Mouse (Mus musculus) hindbrain, embryonic 16.5 days (tissue): ENCODE measurements around the gene Pgd. TPM values are rescaled to one million over a fixed set of nuclear protein-coding genes. Genes with fewer than 3 reads are reported as not detected.
"Not testable (repeated sequence)": the region's sequence is repeated elsewhere in the genome, so short reads cannot be mapped to it uniquely, and the experiment has no call there.

Experiments used
- ATAC-seq: fragments of 200-750 bp; cut with Nextera tagmentation; 2 replicates; pipeline ENCODE4 v1.8.0; 2017; ENCODE audit warnings: moderate TSS enrichment, moderate library complexity
- H3K27ac ChIP-seq: fragments of 300-500 bp; sonication (generic); 2 replicates; pipeline ENCODE4 v1.5.1; 2014; ENCODE audit warnings: low read depth, mild to moderate bottlenecking, control low read depth, low read length, moderate library complexity
- H3K27me3 ChIP-seq: fragments of 300-500 bp; sonication (generic); replicated peaks from 2 replicates; pipeline ENCODE4 v1.6.1; 2014; ENCODE audit warnings: low read length; ENCODE audit not compliant: control insufficient read depth, insufficient read depth
- H3K36me3 ChIP-seq: fragments of 300-500 bp; sonication (generic); 2 replicates; pipeline ENCODE4 v1.6.1; 2014; ENCODE audit warnings: mild to moderate bottlenecking, low read length, moderate library complexity, mixed read lengths; ENCODE audit not compliant: control insufficient read depth, insufficient read depth
- H3K4me1 ChIP-seq: fragments of 300-500 bp; sonication (generic); 2 replicates; pipeline ENCODE4 v1.6.1; 2014; ENCODE audit warnings: low read depth, low read length; ENCODE audit not compliant: control insufficient read depth, insufficient read depth
- H3K4me2 ChIP-seq: fragments of 300-500 bp; sonication (generic); 2 replicates; pipeline ENCODE4 v1.6.1; 2014; ENCODE audit warnings: mild to moderate bottlenecking, low read length, control low read depth, moderate library complexity
- H3K4me3 ChIP-seq: fragments of 300-500 bp; sonication (generic); 2 replicates; pipeline ENCODE4 v1.5.1; 2014; ENCODE audit warnings: mild to moderate bottlenecking, low read length, control low read depth, moderate library complexity
- H3K9ac ChIP-seq: fragments of 300-500 bp; sonication (generic); 2 replicates; pipeline ENCODE4 v1.6.1; 2014; ENCODE audit warnings: low read depth, mild to moderate bottlenecking, control low read depth, low read length, moderate library complexity
- H3K9me3 ChIP-seq: fragments of 300-500 bp; sonication (generic); 2 replicates; pipeline ENCODE4 v1.6.1; 2014; ENCODE audit warnings: mild to moderate bottlenecking, low read length, moderate library complexity; ENCODE audit not compliant: control insufficient read depth
- WGBS: fragments of 180-500 bp; shearing (Covaris S2); extraction: QIAGEN DNeasy Blood & Tissue Kit; methylation state at CpG from one replicate; pipeline ENCODE4 v1.1.7; 2014; 5-methylcytosine and 5-hydroxymethylcytosine counted together
- polyA plus RNA-seq: library from polyadenylated mRNA; unstranded; fragments of >200 nt; fragmentation: Nextera tagmentation; extraction: Ambion mirVana; gene quantifications from 2 replicates; pipeline ENCODE4 v1.2.1, GENCODE M21; 2015

The Pgd gene
- polyA plus RNA-seq, 1 experiment from 2014 or later: 122 TPM

GRCm38 (mm10) chr4:149172666-149173065, 6.1 kb upstream of the Pgd start:
- Histone ChIP-seq H3K27me3 (no peaks in the 10 kb centered on the region), H3K4me2 (no peak overlapping the region), H3K4me1 (no peaks in the 10 kb centered on the region; the same call in 1 of the 2 replicates), H3K9ac (no peak overlapping the region), H3K9me3 (no peaks in the 10 kb centered on the region), H3K4me3 (no peak overlapping the region), H3K27ac (peak overlapping the region; percentile 54), H3K36me3 (no peaks in the 10 kb centered on the region)
- ATAC-seq: no peak
- WGBS: 48% methylated on average over 2 of the region's 2 CpGs

- Histone ChIP-seq H3K4me1 (no peaks in the 10 kb centered on the region; the same call in 1 of the 2 replicates), H3K9ac (no peak overlapping the region), H3K27ac (peak overlapping the region; percentile 54; the same call in 1 of the 2 replicates), H3K36me3 (no peaks in the 10 kb centered on the region), H3K4me3 (no peak overlapping the region), H3K4me2 (no peak overlapping the region), H3K9me3 (no peaks in the 10 kb centered on the region), H3K27me3 (no peaks in the 10 kb centered on the region)
- WGBS: 94% methylated on average over 5 of the region's 5 CpGs
- ATAC-seq: no peak
Measured at GRCm38 (mm10) chr4:149172083-149172482, 5.5 kb upstream of the Pgd start.

- WGBS: 83% methylated on average over 5 of the region's 5 CpGs
- Histone ChIP-seq H3K4me2 (no peak overlapping the region), H3K9ac (no peak overlapping the region), H3K36me3 (no peaks in the 10 kb centered on the region), H3K27me3 (no peaks in the 10 kb centered on the region), H3K27ac (no peak overlapping the region), H3K4me3 (no peak overlapping the region), H3K4me1 (no peaks in the 10 kb centered on the region; the same call in 1 of the 2 replicates), H3K9me3 (no peaks in the 10 kb centered on the region)
- ATAC-seq: no peak
Measured at GRCm38 (mm10) chr4:149171581-149171981, 5.0 kb upstream of the Pgd start.

GRCm38 (mm10) chr4:149170394-149170931, 3.9 kb upstream of the Pgd start:
- Histone ChIP-seq H3K4me3 (no peak overlapping the region), H3K4me2 (no peak overlapping the region), H3K27me3 (no peaks in the 10 kb centered on the region), H3K27ac (no peak overlapping the region), H3K4me1 (peaks cover 4% of the 10 kb centered on the region), H3K36me3 (no peaks in the 10 kb centered on the region), H3K9me3 (no peaks in the 10 kb centered on the region), H3K9ac (no peak overlapping the region)
- WGBS: 74% methylated on average over 7 of the region's 7 CpGs
- ATAC-seq: no peak

- H3K4me3 ChIP-seq, H3K4me2 ChIP-seq, H3K9me3 ChIP-seq, H3K4me1 ChIP-seq, H3K36me3 ChIP-seq, H3K27me3 ChIP-seq, H3K9ac ChIP-seq, H3K27ac ChIP-seq, ATAC-seq: not testable (repeated sequence)
- WGBS: 80% methylated on average over 7 of the region's 8 CpGs
Measured at GRCm38 (mm10) chr4:149169926-149170325, 3.4 kb upstream of the Pgd start.

- H3K4me1 ChIP-seq: peaks cover 8% of the 10 kb centered on the region
- 84% methylated on average over 2 of the region's 2 CpGs for WGBS
- H3K4me2 ChIP-seq: no peak overlapping the region
- H3K9ac ChIP-seq: no peak overlapping the region
- no peaks in the 10 kb centered on the region for H3K9me3 ChIP-seq
- no peak for ATAC-seq
- no peak overlapping the region for H3K27ac ChIP-seq
- no peaks in the 10 kb centered on the region for H3K27me3 ChIP-seq
- H3K36me3 ChIP-seq: no peaks in the 10 kb centered on the region
- no peak overlapping the region for H3K4me3 ChIP-seq
Measured at GRCm38 (mm10) chr4:149168016-149168415, 1.4 kb upstream of the Pgd start.

GRCm38 (mm10) chr4:149166957-149167611, 513 bp upstream of the Pgd start:
- Histone ChIP-seq H3K27ac (peak overlapping the region; percentile 74), H3K27me3 (no peaks in the 10 kb centered on the region), H3K4me1 (peaks cover 8% of the 10 kb centered on the region), H3K9ac (peak overlapping the region; percentile 65), H3K36me3 (no peaks in the 10 kb centered on the region), H3K9me3 (no peaks in the 10 kb centered on the region), H3K4me3 (peak overlapping the region; percentile 85), H3K4me2 (peak overlapping the region; percentile 96)
- peak; percentile 73 for ATAC-seq
- 3% methylated on average over 27 of the region's 27 CpGs for WGBS

- H3K4me2 ChIP-seq: no peak overlapping the region
- no peaks in the 10 kb centered on the region for H3K9me3 ChIP-seq
- H3K27ac ChIP-seq: no peak overlapping the region
- H3K4me1 ChIP-seq: peaks cover 8% of the 10 kb centered on the region
- H3K36me3 ChIP-seq: peaks cover 13% of the 10 kb centered on the region; the same call in 1 of the 2 replicates
- 76% methylated on average over 5 of the region's 5 CpGs for WGBS
- no peak overlapping the region for H3K9ac ChIP-seq
- no peaks in the 10 kb centered on the region for H3K27me3 ChIP-seq
- no peak overlapping the region for H3K4me3 ChIP-seq
- no peak for ATAC-seq
Measured at GRCm38 (mm10) chr4:149164150-149164549, 2.4 kb downstream of the Pgd start.

- H3K36me3 ChIP-seq: peaks cover 13% of the 10 kb centered on the region; the same call in 1 of the 2 replicates
- H3K4me3 ChIP-seq: no peak overlapping the region
- H3K4me1 ChIP-seq: peaks cover 8% of the 10 kb centered on the region
- no peak overlapping the region for H3K27ac ChIP-seq
- ATAC-seq: no peak
- WGBS: 74% methylated on average over 1 of the region's 1 CpGs
- H3K27me3 ChIP-seq: no peaks in the 10 kb centered on the region
- H3K9me3 ChIP-seq: no peaks in the 10 kb centered on the region
- H3K9ac ChIP-seq: no peak overlapping the region
- H3K4me2 ChIP-seq: no peak overlapping the region
Measured at GRCm38 (mm10) chr4:149163196-149163595, 3.4 kb downstream of the Pgd start.
